Mouse (Mus musculus) B cell, adult 2 months (primary cell): ENCODE results near the gene Kif1c.
A peak's percentile ranks its signal among the peaks of the same experiment; 100 is the strongest.
"Not testable (repeated sequence)": the region's sequence is repeated elsewhere in the genome, so short reads cannot be mapped to it uniquely, and the experiment has no call there.

ENCODE experiments used
- DNase-seq, 2 experiments: peaks; one replicate each; pipeline ENCODE4 v3.0.0; 2022

Gene Kif1c

DNA sequence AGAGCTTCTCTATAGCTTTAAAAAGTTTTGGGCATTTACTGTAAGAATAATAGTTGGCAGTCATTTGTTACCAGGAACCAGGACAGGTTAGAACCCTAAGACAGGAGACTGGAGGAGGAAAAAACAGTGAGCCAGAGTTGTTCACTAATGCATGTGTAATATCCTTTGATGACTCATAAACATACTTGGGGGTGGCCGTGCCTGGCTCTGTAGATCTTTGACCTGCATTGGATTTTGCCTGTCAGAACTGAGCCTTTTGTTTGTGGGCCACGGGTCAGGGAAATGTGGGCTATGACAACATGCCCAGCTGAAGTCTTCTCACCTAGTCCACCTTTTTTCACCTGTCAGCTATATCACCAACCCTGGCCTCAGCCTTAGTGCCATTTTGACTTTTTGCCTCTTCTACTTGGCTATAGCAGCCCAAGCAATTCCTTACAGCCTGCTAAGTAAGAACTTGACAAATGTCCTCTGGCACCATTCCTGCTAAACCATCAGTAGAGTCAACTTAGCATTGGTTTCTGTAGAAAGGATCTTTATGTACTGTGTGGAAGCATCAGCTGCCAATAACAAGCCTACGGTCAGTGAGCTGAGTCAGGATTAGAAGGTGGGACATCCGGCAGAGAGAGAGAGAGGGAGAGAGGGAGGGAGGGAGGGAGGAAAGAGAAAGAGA, 47.7 kb downstream of the Kif1c start:
- no peak for DNase-seq

- no peak for DNase-seq
These were observed 52.1 kb downstream of the Kif1c start for GRCm38 (mm10) chr11:70752337-70753017.

- no peak for DNase-seq
These were observed 52.8 kb downstream of the Kif1c start for GRCm38 (mm10) chr11:70753146-70753545.

- no peak for DNase-seq
These were observed 54.1 kb downstream of the Kif1c start for GRCm38 (mm10) chr11:70754476-70754875.

GRCm38 (mm10) chr11:70754958-70755357, 54.6 kb downstream of the Kif1c start:
- DNase-seq, result no peak

GRCm38 (mm10) chr11:70755645-70756044, 55.3 kb downstream of the Kif1c start:
- peak; percentile 90 to 92 for DNase-seq

DNA sequence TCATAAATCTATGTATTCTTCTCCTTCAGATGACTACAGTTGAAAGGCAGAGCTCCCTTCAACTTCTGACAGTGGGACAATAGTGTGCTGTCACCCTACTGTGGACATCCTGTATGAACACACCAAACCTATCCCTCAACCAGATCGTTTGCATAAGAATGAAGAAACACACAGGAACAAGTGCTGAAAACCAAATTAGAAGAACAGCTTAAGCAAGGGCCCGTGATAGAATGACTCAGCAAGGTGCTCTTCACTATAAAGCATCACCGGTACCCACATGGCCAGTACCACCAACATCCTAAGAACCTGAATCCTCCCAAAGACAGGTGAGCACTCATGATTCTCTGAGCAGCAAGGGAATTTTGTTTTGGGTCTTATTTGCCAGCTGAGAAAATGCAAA, 60.1 kb downstream of the Kif1c start:
- not testable (repeated sequence) for DNase-seq

GRCm38 (mm10) chr11:70762641-70763040, 62.3 kb downstream of the Kif1c start:
- DNase-seq, result no peak

DNA sequence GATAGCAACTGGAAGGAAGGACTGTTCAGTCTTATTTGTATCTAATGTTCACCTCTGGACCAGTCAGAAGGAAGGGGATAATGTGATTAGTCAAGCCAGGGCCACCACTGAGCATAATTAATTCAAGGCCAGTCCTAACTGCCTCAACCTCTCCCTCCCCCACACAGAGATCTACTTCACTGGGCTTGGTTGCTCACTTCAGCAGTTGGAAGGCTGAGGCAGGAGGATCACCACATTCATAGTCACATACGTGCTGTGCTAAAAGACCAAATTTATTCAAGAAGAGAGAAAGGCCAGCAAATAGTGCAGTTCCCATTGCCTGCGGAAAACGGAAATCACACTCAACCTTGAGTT, 63.2 kb downstream of the Kif1c start:
- no peak for DNase-seq

GRCm38 (mm10) chr11:70763936-70764808, 63.8 kb downstream of the Kif1c start, which contains the start of gene Zfp3:
Gene Zfp3 (plus strand): TSS chr11:70764209.
- peak; percentile 83 to 86 for DNase-seq

DNA sequence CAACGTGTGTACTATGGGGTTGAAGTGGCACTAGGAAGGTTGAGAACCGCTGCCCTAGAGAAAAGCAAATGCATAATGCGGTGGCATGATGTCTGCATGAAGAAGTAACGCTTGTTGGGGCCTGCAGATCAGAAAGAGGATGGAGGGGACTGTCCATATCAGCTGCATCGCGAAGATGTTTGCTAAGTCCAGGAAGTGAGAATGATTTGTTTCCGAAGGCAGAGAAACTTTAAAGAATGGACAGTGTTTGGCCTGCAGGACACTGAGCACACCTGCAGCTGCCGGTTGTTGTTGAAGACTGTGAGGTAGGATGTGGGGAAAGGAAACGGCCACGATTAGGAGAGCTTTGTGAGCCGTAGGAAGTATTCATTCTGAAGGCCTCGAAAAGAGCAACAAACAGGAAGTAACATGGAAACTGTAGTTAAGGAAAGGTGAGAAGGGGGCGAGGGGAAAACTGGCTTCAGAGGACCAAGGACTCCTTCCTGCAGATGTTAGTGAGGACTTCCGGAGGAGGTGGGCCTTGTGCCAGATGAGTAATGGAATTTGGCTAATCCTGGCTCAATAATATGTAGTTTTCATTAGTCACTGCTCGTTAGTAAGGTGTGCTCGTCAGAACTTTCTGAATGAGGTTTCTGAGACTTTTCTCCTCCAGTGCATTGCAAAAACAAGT, 65.6 kb downstream of the Kif1c start:
- DNase-seq, result no peak

DNA sequence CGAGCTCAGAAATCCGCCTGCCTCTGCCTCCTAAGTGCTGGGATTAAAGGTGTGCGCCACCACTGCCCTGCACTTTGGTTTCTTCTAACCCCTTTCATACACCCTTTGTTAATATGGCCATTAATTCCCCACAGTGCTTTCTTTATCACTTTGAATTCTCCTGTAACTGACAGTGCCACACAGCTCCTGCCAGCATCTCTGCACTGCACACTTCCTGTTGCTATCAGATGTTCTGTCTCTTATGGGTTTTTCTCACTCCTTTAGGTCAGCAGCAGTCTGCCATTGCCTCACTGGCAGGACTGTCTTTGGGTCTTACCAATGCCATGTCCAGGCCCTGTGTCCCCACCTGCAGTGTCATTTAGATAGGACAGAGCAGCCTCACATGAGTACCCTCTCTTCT, 70.5 kb downstream of the Kif1c start:
- DNase-seq, result no peak

- peak; percentile 82 to 85 for DNase-seq
These were observed 76.7 kb downstream of the Kif1c start for GRCm38 (mm10) chr11:70776830-70777571.

DNA sequence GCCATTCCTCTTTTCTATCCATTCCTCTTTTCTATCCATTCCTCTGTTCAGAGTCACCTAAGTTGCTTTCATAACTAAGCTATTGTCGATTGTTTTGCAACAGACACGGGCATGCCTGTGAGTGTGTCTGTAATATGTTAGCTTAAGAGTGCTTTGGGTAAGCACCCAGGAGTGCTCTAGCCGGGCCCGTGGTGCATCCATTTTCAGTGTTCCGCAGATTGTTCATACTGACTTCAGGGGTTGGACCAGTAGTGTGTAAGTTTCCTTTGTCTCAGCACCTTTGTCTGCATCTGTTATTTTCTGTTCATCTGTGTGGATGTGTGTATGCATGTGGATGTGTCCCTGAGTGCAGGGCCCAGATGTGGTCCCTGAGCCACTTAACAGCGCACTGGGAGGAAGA, 77.3 kb downstream of the Kif1c start:
- DNase-seq, result no peak

DNA sequence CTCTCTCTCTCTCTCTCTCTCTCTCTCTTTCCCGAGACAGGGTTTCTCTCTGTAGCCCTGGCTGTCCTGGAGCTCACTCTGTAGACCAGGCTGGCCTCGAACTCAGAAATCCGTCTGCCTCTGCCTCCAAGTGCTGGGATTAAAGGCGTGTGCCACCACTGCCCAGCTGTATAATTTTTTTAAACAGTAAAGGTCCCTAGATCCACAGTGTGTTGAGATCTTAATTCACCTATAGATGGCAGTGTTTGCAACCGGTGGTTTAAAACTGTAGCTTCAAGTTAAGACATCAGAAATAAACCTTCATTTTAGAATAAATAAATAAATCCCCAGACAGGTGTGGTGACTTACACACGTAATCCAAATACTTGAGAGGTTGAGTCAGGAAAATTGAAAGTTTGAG, 77.7 kb downstream of the Kif1c start:
- peak; percentile 38 to 47 for DNase-seq
